Mouse (Mus musculus): Measurements from ENCODE around the gene Slc15a3.

- TF ChIP-seq CTCF (IDR thresholded peaks at IDR 0.05; ENCODE audit: low read depth) (no peak), EP300 (IDR thresholded peaks at IDR 0.05; ENCODE audit: low read depth) (no peak)
These were observed 21.1 kb upstream of the Slc15a3 start for GRCm38 (mm10) chr19:10818217-10818946.
